Mouse (Mus musculus) hindbrain, embryonic 15.5 days (tissue): ENCODE measurements at regions not wholly inside any gene's neighbourhood (a gene's known extent, or its start where the extent isn't known, plus 50 kb on each side); places are given as distances from the start of the nearest gene placed in this dataset.

Experiments used
- ATAC-seq: fragments of 200-750 bp; cut with Nextera tagmentation; 2 replicates; pipeline ENCODE4 v1.8.0; 2017; ENCODE audit warnings: low read depth, moderate number of reproducible peaks, moderate TSS enrichment; ENCODE audit not compliant: low FRiP score
- H3K27ac ChIP-seq: fragments of 300-500 bp; sonication (generic); replicated peaks from 2 replicates; pipeline ENCODE4 v1.5.1; 2015; ENCODE audit warnings: mild to moderate bottlenecking, inconsistent platforms
- H3K27me3 ChIP-seq: fragments of 300-500 bp; sonication (generic); 2 replicates; pipeline ENCODE4 v1.6.1; 2015; ENCODE audit warnings: control low read depth, inconsistent platforms
- H3K36me3 ChIP-seq: fragments of 300-500 bp; sonication (generic); 2 replicates; pipeline ENCODE4 v1.6.1; 2015; ENCODE audit warnings: control low read depth, inconsistent platforms
- H3K4me1 ChIP-seq: fragments of 300-500 bp; sonication (generic); replicated peaks from 2 replicates; pipeline ENCODE4 v1.6.1; 2015; ENCODE audit warnings: control low read depth, inconsistent platforms
- H3K4me2 ChIP-seq: fragments of 300-500 bp; sonication (generic); 2 replicates; pipeline ENCODE4 v1.6.1; 2015; ENCODE audit warnings: moderate library complexity, mild to moderate bottlenecking, inconsistent platforms
- H3K4me3 ChIP-seq: fragments of 300-500 bp; sonication (generic); 2 replicates; pipeline ENCODE4 v1.5.1; 2015; ENCODE audit warnings: mild to moderate bottlenecking, inconsistent platforms
- H3K9ac ChIP-seq: fragments of 300-500 bp; sonication (generic); 2 replicates; pipeline ENCODE4 v1.6.1; 2015; ENCODE audit warnings: inconsistent platforms
- H3K9me3 ChIP-seq: fragments of 300-500 bp; sonication (generic); 2 replicates; pipeline ENCODE4 v1.6.1; 2016; ENCODE audit warnings: control low read depth, inconsistent platforms
- WGBS: fragments of 180-500 bp; shearing (Covaris S2); methylation state at CpG from one replicate; pipeline ENCODE4 v1.1.7; 2015; 5-methylcytosine and 5-hydroxymethylcytosine counted together

- Histone ChIP-seq H3K4me2 (no peak overlapping the region), H3K4me1 (no peaks in the 10 kb centered on the region), H3K9ac (no peak overlapping the region), H3K27ac (no peak overlapping the region), H3K27me3 (no peaks in the 10 kb centered on the region), H3K4me3 (no peak overlapping the region), H3K36me3 (no peaks in the 10 kb centered on the region), H3K9me3 (no peaks in the 10 kb centered on the region)
- no peak for ATAC-seq
- 57% methylated on average over 13 of the region's 13 CpGs for WGBS
These were observed 57.8 kb upstream of the Cfap46 start for GRCm38 (mm10) chr7:139741246-139741903.

GRCm38 (mm10) chr7:139746803-139747202 lies 63.2 kb upstream of the Cfap46 start:
- H3K27me3 ChIP-seq: no peaks in the 10 kb centered on the region
- H3K36me3 ChIP-seq: no peaks in the 10 kb centered on the region
- no peak overlapping the region for H3K9ac ChIP-seq
- no peak for ATAC-seq
- 31% methylated on average over 1 of the region's 1 CpGs for WGBS
- 0 out of 2 replicates have a peak overlapping the region, but pooled peaks have one; percentile 22 for H3K27ac ChIP-seq
- peaks cover 6% of the 10 kb centered on the region; the same call in 1 of the 2 replicates for H3K4me1 ChIP-seq
- H3K9me3 ChIP-seq: no peaks in the 10 kb centered on the region
- H3K4me3 ChIP-seq: no peak overlapping the region
- no peak overlapping the region for H3K4me2 ChIP-seq

- Histone ChIP-seq H3K27me3 (no peaks in the 10 kb centered on the region), H3K9ac (no peak overlapping the region), H3K9me3 (no peaks in the 10 kb centered on the region), H3K36me3 (no peaks in the 10 kb centered on the region), H3K27ac (peak overlapping the region; percentile 7; the same call in 1 of the 2 replicates), H3K4me3 (no peak overlapping the region), H3K4me2 (no peak overlapping the region), H3K4me1 (peaks cover 6% of the 10 kb centered on the region; the same call in 1 of the 2 replicates)
- 38% methylated on average over 11 of the region's 11 CpGs for WGBS
- peak; percentile 45; the same call in 1 of the 2 replicates for ATAC-seq
These were observed 63.9 kb upstream of the Cfap46 start for GRCm38 (mm10) chr7:139747290-139748067.

GRCm38 (mm10) chr7:139755004-139755403 lies 71.4 kb upstream of the Cfap46 start:
- Histone ChIP-seq H3K4me3 (no peak overlapping the region), H3K27me3 (no peaks in the 10 kb centered on the region), H3K9me3 (no peaks in the 10 kb centered on the region), H3K4me1 (no peaks in the 10 kb centered on the region), H3K36me3 (no peaks in the 10 kb centered on the region), H3K4me2 (no peak overlapping the region), H3K9ac (no peak overlapping the region), H3K27ac (no peak overlapping the region)
- WGBS: 91% methylated on average over 8 of the region's 8 CpGs
- ATAC-seq: no peak

GRCm38 (mm10) chr7:139762522-139762921 lies 71.5 kb upstream of the Adgra1 start:
- H3K4me2 ChIP-seq: no peak overlapping the region
- no peak for ATAC-seq
- no peak overlapping the region for H3K4me3 ChIP-seq
- no peaks in the 10 kb centered on the region for H3K9me3 ChIP-seq
- H3K27me3 ChIP-seq: no peaks in the 10 kb centered on the region
- H3K4me1 ChIP-seq: no peaks in the 10 kb centered on the region
- H3K27ac ChIP-seq: no peak overlapping the region
- WGBS: 80% methylated on average over 1 of the region's 1 CpGs
- no peaks in the 10 kb centered on the region for H3K36me3 ChIP-seq
- H3K9ac ChIP-seq: no peak overlapping the region

- Histone ChIP-seq H3K27ac (no peak overlapping the region), H3K27me3 (no peaks in the 10 kb centered on the region), H3K4me2 (no peak overlapping the region), H3K4me1 (no peaks in the 10 kb centered on the region), H3K36me3 (no peaks in the 10 kb centered on the region), H3K4me3 (no peak overlapping the region), H3K9ac (no peak overlapping the region), H3K9me3 (no peaks in the 10 kb centered on the region)
- WGBS: 54% methylated on average over 4 of the region's 4 CpGs
- no peak for ATAC-seq
These were observed 70.7 kb upstream of the Adgra1 start for GRCm38 (mm10) chr7:139763241-139763640.

- Histone ChIP-seq H3K4me3 (no peak overlapping the region), H3K9ac (no peak overlapping the region), H3K27ac (no peak overlapping the region), H3K4me1 (no peaks in the 10 kb centered on the region), H3K27me3 (no peaks in the 10 kb centered on the region), H3K4me2 (no peak overlapping the region), H3K9me3 (no peaks in the 10 kb centered on the region), H3K36me3 (no peaks in the 10 kb centered on the region)
- ATAC-seq: no peak
- WGBS: 74% methylated on average over 3 of the region's 3 CpGs
These were observed 67.7 kb upstream of the Adgra1 start for GRCm38 (mm10) chr7:139766296-139766695.

- Histone ChIP-seq H3K4me2 (no peak overlapping the region), H3K4me1 (0 out of 2 replicates have a peak, but pooled peaks cover 4% of the 10 kb centered on the region), H3K36me3 (no peaks in the 10 kb centered on the region), H3K9ac (no peak overlapping the region), H3K4me3 (no peak overlapping the region), H3K27ac (no peak overlapping the region), H3K9me3 (no peaks in the 10 kb centered on the region), H3K27me3 (no peaks in the 10 kb centered on the region)
- no peak for ATAC-seq
- 86% methylated on average over 1 of the region's 1 CpGs for WGBS
These were observed 64.8 kb upstream of the Adgra1 start for GRCm38 (mm10) chr7:139769167-139769566.

GRCm38 (mm10) chr7:139777243-139777642 lies 56.7 kb upstream of the Adgra1 start:
- H3K4me3 ChIP-seq: no peak overlapping the region
- ATAC-seq: no peak
- 0 out of 2 replicates have a peak, but pooled peaks cover 3% of the 10 kb centered on the region for H3K4me1 ChIP-seq
- H3K4me2 ChIP-seq: no peak overlapping the region
- no peak overlapping the region for H3K27ac ChIP-seq
- H3K36me3 ChIP-seq: no peaks in the 10 kb centered on the region
- H3K9me3 ChIP-seq: no peaks in the 10 kb centered on the region
- H3K27me3 ChIP-seq: no peaks in the 10 kb centered on the region
- no peak overlapping the region for H3K9ac ChIP-seq
- whole genome bisulfite sequencing: 82% methylated on average over 2 of the region's 2 CpGs

GRCm38 (mm10) chr7:139779876-139780275 lies 54.1 kb upstream of the Adgra1 start:
- no peak for ATAC-seq
- H3K9me3 ChIP-seq: no peaks in the 10 kb centered on the region
- no peak overlapping the region for H3K9ac ChIP-seq
- WGBS: 85% methylated on average over 3 of the region's 3 CpGs
- no peak overlapping the region for H3K4me2 ChIP-seq
- H3K4me3 ChIP-seq: no peak overlapping the region
- no peaks in the 10 kb centered on the region for H3K4me1 ChIP-seq
- H3K27ac ChIP-seq: no peak overlapping the region
- H3K27me3 ChIP-seq: no peaks in the 10 kb centered on the region
- no peaks in the 10 kb centered on the region for H3K36me3 ChIP-seq

GRCm38 (mm10) chr7:139781513-139781912 lies 52.5 kb upstream of the Adgra1 start:
- 94% methylated on average over 2 of the region's 2 CpGs for WGBS
- no peak overlapping the region for H3K27ac ChIP-seq
- H3K36me3 ChIP-seq: no peaks in the 10 kb centered on the region

More at GRCm38 (mm10) chr7:139781513-139781912, 52.5 kb upstream of the Adgra1 start:
- Histone ChIP-seq H3K9ac (no peak overlapping the region), H3K4me3 (no peak overlapping the region), H3K4me1 (no peaks in the 10 kb centered on the region), H3K9me3 (no peaks in the 10 kb centered on the region), H3K27me3 (no peaks in the 10 kb centered on the region), H3K4me2 (no peak overlapping the region)
- ATAC-seq: no peak
